Mouse (Mus musculus): ENCODE data around the gene Rplp2.

Rplp2 gene

GRCm38 (mm10) chr7:141467230-141468030, 20.3 kb downstream of the Rplp2 start, which contains the start of gene Cd151:
TSS of gene Cd151 (plus strand) at chr7:141467392.
- peak; percentile 94 for DNase-seq (ENCODE audit: low read depth)

GRCm38 (mm10) chr7:141468164-141468521, 21.0 kb downstream of the Rplp2 start:
- DNase-seq (ENCODE audit: low read depth): peak; percentile 64

GRCm38 (mm10) chr7:141468522-141469211, 21.5 kb downstream of the Rplp2 start:
- DNase-seq (ENCODE audit: low read depth): peak; percentile 85

GRCm38 (mm10) chr7:141469352-141469751, 22.2 kb downstream of the Rplp2 start:
- no peak for DNase-seq (ENCODE audit: low read depth)

- no peak for DNase-seq (ENCODE audit: low read depth)
Measured at GRCm38 (mm10) chr7:141469901-141470636, 22.9 kb downstream of the Rplp2 start.

- DNase-seq (ENCODE audit: low read depth): no peak
Measured at GRCm38 (mm10) chr7:141470637-141470944, 23.4 kb downstream of the Rplp2 start.

- no peak for DNase-seq (ENCODE audit: low read depth)
Measured at GRCm38 (mm10) chr7:141471236-141471635, 24.1 kb downstream of the Rplp2 start.

GRCm38 (mm10) chr7:141472226-141472625, 25.1 kb downstream of the Rplp2 start:
- DNase-seq (ENCODE audit: low read depth): no peak

GRCm38 (mm10) chr7:141472763-141473162, 25.6 kb downstream of the Rplp2 start:
- DNase-seq (ENCODE audit: low read depth): no peak

- no peak for DNase-seq (ENCODE audit: low read depth)
Measured at GRCm38 (mm10) chr7:141474160-141474559, 27.0 kb downstream of the Rplp2 start.

GRCm38 (mm10) chr7:141475011-141475804, 28.0 kb downstream of the Rplp2 start, which contains the start of the genes Polr2l and Tspan4:
TSS of gene Polr2l (minus strand) at chr7:141475132.
TSS of gene Tspan4 (plus strand) at chr7:141475240.
- peak; percentile 88 for DNase-seq (ENCODE audit: low read depth)

- DNase-seq (ENCODE audit: low read depth): peak; percentile 33
Measured at GRCm38 (mm10) chr7:141475805-141476158, 28.6 kb downstream of the Rplp2 start.

GRCm38 (mm10) chr7:141476226-141476980, 29.2 kb downstream of the Rplp2 start:
- DNase-seq (ENCODE audit: low read depth): peak; percentile 91

GRCm38 (mm10) chr7:141476981-141477370, 29.8 kb downstream of the Rplp2 start:
- DNase-seq (ENCODE audit: low read depth): peak; percentile 76

- DNase-seq (ENCODE audit: low read depth): peak; percentile 52
Measured at GRCm38 (mm10) chr7:141477578-141478269, 30.6 kb downstream of the Rplp2 start.

- no peak for DNase-seq (ENCODE audit: low read depth)
Measured at GRCm38 (mm10) chr7:141478270-141478748, 31.1 kb downstream of the Rplp2 start.

- peak; percentile 77 for DNase-seq (ENCODE audit: low read depth)
Measured at GRCm38 (mm10) chr7:141480842-141481497, 33.8 kb downstream of the Rplp2 start.

- DNase-seq (ENCODE audit: low read depth): no peak
Measured at GRCm38 (mm10) chr7:141481498-141482401, 34.6 kb downstream of the Rplp2 start.

GRCm38 (mm10) chr7:141482531-141483024, 35.4 kb downstream of the Rplp2 start:
- no peak for DNase-seq (ENCODE audit: low read depth)

All from NIH3T3 (cell line).